Mouse (Mus musculus): ENCODE data around the gene Ube2c.

Ube2c gene

DNA sequence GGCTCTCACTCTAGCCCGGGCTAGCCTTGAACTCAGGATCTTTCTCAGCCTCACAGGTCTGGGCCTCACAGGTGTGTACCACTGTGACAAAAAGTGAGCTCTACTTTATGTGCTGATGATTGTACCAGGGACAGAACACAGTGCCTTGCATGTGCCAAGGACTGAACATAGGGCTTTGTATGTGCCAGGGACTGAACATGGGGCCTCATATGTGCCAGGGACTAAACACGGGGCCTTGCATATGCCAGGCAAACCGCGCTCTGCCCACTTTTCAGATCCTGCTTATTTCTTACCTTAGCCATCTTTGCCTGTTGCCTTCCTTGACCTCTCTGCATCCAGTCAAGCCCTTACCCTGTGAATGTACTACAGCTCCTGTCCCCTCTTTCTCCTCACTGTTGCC is 7.7 kb upstream of the Ube2c start:
- no peak for DNase-seq (ENCODE audit: low spot score in 2 of 2)

DNA sequence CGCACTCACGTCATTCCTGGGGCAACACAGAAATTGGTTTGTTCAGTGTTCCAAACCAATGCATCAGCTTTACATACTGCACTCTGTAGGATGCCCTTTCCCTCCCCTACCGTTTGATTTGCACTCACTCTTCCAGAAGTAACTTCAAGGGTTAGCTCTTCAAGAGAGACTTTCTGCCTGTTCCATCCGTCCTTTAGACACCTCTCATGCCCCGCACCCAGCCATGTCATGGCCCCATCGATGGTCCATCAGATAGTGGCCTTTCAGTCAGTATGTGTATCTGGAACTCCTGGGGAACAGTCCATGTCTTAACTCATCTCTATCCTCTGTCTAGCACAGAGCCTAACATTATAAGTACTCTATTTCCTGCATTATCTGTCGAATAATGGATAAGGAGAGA is 7.1 kb upstream of the Ube2c start:
- DNase-seq (ENCODE audit: low spot score in 2 of 2): no peak

- DNase-seq (ENCODE audit: low spot score in 2 of 2): peak in 1 of 2 experiments; percentile 50
Observed at GRCm38 (mm10) chr2:164765841-164766240, 3.9 kb upstream of the Ube2c start.

DNA sequence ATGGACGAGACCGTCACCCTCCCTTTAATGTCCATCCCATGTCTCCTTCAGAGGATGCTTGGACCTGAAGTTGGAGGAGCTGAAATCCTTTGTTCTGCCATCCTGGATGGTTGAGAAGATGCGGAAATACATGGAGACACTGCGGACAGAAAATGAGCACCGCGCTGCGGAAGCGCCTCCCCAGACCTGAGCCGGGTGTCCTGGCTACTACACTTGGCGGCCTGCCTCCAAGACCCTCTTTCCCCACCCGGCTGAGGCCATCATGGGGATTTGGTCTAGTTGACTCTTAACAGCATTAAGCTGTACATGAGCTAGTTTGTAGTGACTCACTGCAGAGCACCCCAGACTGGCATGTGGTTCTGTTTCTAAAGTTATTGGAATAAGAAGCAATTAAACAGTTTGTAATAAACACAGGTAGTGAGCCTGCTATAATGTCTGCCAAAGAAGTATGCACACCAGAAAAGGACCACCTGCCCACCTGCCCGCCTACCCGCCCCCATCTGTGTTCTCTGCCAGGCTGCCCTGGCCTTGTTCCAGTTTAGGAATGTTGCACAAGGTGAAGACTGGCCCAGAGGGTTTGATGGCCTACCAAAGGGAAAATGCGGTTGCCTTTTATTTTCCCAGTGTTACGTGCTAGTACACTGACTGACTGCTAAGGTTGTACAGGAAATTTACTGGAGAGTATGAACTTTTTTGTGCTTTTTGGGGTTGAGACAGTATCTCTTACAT is 1.7 kb upstream of the Ube2c start:
- no peak for DNase-seq (ENCODE audit: low spot score in 2 of 2)

DNA sequence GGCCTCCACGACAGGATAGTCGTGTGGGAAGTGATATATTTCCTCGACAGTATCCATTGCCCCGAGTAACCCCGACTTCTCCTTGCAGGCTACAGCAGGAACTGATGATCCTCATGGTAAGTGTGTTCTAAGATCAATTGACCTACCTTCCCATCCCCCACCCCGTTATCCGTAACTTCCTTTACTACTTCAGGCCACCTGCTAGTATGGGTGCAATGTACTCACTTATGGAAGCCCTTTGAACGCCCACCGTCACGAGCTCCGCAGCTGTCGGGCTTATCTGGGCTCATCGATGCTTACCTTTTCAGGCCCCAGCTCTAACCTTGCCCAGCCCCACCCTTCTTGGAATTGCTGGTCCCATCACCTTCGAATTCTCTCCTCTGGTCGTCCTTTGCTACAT is 581 bp downstream of the Ube2c start:
- DNase-seq (ENCODE audit: low spot score in 2 of 2): no peak

GRCm38 (mm10) chr2:164771123-164771522 is 1.4 kb downstream of the Ube2c start:
- no peak for DNase-seq (ENCODE audit: low spot score in 2 of 2)

DNA sequence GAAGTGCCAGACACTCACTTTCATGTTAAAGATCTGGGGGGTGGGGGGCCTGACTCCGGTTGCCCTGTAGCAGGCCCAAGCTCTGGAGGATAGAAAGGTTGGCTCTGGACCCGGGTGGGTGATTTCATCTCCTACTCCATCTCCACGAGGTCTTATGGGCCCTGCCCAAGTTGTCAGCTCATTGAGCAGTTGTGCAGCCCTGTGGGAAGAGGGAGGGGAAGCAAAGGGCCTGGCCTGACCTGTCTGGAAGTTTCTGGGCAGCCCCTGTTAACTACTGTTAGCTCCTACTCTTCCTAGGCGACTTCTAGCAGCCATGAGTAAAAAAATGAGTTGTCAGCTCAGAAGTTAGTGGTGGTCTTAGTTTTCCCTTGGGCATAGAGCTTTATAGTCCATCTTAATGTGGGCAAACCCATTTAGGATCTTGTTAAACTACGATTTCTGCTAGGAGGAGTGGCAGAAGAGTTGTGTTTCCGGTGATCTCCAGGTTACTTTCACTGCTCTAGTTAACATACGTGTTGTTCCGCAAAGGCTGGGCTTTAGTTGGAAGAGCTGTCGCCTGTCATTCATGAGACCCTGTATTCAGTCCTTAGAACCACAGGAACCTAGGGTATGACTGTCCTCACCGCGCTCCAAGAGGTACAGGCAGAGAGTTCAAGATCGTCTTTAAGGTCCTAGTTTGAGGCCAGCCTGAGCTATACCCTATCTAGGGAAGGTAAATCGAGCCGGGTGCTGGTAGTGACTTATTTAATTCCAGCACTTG is 3.7 kb downstream of the Ube2c start:
- DNase-seq (ENCODE audit: low spot score in 2 of 2): no peak

GRCm38 (mm10) chr2:164773989-164774364 is 4.3 kb downstream of the Ube2c start:
- no peak for DNase-seq (ENCODE audit: low spot score in 2 of 2)

DNA sequence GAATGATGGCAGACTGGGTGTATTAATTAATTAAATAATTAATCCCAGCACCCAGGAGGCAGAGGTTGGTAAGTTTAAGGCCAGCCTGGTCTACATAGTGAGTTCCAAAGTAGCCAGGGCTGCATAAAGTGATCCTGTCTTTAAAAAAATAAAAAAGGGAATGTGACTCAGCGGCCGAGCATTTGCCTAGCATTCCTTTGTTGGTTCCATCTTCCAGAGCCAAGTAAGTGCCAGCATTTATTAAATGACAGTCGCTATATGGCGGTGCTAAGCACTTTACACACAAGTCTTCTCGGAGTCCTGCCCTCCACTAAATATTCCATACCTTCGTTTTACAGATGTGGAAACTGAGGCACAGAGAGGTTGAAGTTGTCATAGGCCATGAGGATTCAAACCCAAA is 6.4 kb downstream of the Ube2c start:
- DNase-seq (ENCODE audit: low spot score in 2 of 2): no peak

GRCm38 (mm10) chr2:164776801-164777200 is 7.1 kb downstream of the Ube2c start:
- DNase-seq (ENCODE audit: low spot score in 2 of 2): no peak

DNA sequence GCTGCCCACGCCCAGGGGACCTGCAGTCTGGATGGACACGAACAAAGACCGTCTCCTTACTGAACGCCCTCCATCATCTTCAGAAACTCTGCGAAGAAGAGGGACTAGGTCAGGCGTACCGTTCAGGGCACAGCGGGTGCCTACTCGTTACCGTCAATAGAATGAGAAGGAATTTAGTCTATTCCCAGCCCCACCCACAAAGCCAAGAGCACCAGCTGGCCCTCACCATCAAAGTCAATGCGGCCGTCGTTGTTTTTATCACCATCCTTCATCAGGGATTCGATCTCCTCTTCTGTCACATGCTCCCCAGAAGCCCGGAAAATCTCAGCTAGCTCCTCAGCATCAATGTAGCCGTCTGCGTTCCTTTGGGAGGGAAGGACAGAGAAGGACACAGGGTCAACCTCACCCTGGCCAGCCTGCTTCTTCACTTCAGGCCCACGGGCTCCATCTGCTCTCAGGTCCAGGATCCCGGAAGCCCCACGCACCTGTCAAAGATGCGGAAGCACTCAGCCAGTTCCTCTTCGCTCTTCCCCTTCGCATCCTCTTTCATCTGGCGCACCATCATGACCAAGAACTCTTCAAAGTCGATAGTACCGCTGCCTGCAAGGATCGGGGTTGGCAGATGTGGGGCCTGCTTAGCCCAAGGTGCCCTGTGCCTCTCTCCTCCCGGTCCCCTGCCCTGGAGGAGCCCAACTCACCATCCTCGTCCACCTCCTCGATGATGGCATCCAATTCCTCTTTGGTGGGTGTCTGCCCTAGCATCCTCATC is 7.7 kb downstream of the Ube2c start:
- no peak for DNase-seq (ENCODE audit: low spot score in 2 of 2)

GRCm38 (mm10) chr2:164778015-164778287 is 8.3 kb downstream of the Ube2c start:
- no peak for DNase-seq (ENCODE audit: low spot score in 2 of 2)

DNA sequence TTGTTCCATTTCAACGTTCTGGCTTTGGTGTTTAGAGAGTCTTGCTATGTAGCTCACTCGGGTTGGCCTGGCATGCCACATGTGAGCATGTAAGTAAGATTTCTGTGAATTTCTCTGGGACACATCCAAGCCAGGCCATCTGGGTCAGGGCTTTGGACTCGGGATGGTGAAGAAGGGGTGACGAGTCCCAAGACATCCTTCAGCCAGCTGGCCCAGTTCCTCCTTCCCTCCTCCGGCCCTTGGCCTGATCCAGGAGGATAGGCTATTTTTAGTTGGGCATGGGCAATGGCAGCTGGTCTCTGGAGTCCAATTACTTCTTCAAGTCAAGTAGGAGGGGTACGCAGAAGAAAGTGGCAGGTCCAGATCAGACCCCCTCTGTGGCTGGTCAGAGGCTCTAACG is 9.1 kb downstream of the Ube2c start:
- DNase-seq (ENCODE audit: low spot score in 2 of 2): no peak

DNA sequence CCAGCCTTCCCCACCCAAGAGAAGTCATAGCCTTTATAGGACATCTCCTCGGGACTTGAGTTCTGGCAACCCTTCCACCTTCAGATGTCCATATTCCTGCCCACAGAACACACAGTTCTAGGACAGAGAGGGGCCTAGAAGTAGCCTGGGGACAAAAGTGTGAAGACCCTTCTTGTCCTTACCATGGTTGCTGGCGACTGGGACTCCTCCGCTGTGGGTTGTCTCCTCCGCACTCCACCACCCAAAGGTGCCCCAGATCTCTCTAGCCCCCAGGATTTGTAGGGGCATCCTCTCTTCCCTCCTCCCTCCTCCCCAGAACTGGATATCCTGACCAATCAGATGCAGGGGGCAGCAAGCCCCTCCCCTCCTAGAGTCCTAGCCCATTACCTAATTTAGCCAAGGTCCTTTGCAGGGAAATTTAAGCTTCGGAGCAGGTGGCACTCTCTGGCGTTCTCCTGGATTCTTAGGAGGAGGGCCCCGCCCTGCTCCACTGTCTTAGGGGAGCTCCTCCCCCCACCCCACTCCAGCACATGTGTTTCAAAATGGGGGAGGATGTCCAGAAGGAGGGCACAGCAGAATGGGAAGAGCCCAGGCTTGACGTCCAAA is 9.9 kb downstream of the Ube2c start, which contains the start of gene Tnnc2:
TSS of gene Tnnc2 (minus strand) at position 487 of the 606 bp plus-strand sequence.
- no peak for DNase-seq (ENCODE audit: low spot score in 2 of 2)

DNA sequence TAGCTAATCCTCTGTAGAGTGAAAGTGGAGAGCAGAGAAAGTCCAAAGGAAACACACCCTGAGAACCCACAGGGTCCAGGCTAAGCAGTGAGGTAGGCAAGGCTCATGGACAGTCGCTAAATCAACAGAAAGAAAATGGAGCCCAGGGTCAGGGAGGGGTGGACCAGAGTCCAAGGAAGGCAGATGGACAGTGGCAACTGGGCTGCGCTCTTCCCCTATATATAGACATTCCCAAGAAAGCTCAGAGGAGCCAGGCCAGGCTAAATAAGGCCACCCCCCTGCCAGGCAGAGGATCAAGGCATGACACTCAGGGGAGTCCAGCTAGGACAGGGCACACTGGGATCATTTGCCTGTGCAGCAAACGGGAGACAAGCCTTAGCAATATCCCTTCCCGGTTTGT is 12.2 kb downstream of the Ube2c start:
- DNase-seq (ENCODE audit: low spot score in 2 of 2): no peak

DNA sequence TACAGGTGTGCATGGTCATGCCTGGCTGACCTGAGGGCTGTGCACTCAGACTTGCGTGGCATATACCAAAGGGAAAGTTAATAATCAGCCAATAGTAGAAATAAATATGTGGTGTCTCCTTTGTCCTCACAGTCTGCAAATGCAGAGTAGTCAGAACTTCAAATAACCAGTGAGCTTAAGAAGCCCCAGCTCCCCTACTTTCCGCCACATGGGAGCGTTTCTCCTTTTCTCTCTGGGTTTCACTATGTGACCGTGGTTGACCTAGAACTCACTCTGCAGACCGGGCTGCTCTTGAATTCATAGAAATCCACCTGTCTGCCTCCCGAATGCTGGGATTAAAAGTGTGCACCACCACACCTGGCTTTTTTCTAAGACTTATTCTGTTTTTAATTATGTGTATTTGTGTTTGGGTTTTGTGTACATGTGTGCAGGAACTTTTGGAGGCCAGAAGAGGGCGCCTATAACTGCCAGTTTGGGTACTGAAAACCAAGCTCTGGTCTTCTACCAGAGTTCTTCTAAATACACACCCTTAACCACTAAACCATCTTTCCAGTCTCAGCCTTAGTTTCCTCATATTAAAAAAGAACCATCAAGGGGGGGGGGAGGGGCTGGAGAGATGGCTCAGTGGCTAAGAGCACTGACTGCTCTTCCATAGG is 14.4 kb downstream of the Ube2c start:
- no peak for DNase-seq (ENCODE audit: low spot score in 2 of 2)

GRCm38 (mm10) chr2:164784869-164785420 is 15.2 kb downstream of the Ube2c start:
- no peak for DNase-seq (ENCODE audit: low spot score in 2 of 2)

- peak; percentile 82 to 85 for DNase-seq (ENCODE audit: low spot score in 2 of 2)
Observed at GRCm38 (mm10) chr2:164785481-164786387, 16.0 kb downstream of the Ube2c start, which contains the start of gene Snx21. Gene Snx21, plus strand, starts transcription at chr2:164785823.

DNA sequence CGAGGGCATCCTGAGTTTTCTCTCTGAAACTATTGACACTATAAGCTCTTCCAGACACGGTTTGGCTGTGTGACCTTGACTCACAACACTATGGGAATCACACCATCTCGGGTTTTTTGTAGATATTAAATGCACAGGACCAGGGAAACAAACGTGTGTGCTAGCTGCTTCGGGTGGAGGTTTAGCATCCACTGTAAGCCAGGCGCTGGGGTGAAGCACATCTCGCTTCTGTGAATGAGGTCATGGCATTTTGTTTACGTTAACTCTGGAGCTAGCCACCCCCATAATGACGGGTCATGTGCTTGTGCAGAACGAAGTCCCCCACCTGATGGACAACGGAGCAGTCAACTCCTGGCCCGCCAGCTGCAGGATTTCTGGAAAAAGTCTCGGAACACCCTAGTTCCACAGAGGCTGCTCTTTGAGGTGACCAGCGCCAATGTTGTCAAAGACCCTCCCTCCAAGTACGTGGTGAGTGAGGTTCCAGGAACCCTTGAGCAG is 16.7 kb downstream of the Ube2c start:
- DNase-seq (ENCODE audit: low spot score in 2 of 2): no peak

DNA sequence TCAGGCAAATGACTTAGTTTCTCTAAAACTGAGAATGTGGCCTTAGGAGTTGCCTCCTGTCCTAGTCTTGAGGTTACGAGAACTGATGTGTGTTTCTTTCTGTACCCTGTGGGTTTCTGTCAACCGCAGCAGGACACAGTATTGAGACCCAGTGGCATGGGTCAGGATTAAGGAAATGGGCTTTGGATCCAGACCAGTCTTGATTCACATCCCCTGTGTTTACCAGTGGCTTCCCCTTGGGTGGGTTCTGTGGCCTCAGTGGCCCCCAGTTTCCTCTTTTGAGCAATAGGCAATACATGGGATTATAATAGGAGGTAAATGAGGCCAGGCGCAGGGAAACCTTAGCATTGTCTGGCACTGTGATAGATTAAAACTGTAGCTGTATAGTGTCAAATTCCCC is 17.3 kb downstream of the Ube2c start:
- DNase-seq (ENCODE audit: low spot score in 2 of 2): no peak

Measured in right cerebral cortex, postnatal 36 days (tissue).